Mouse (Mus musculus) limb, embryonic 10.5 days (tissue): ENCODE results near the gene Dera. TPM values are rescaled to one million over a fixed set of nuclear protein-coding genes. Genes with fewer than 3 reads are reported as not detected.
"Not testable (repeated sequence)": the region's sequence is repeated elsewhere in the genome, so short reads cannot be mapped to it uniquely, and the experiment has no call there.

ENCODE experiments used
- DNase-seq: peaks from one replicate; pipeline ENCODE4 v3.0.0-alpha.2; 2017; ENCODE audit warnings: low spot score
- H3K27ac ChIP-seq: fragments of 300-500 bp; sonication (generic); 2 replicates; pipeline ENCODE4 v1.5.1; 2016; ENCODE audit warnings: mild to moderate bottlenecking
- H3K27me3 ChIP-seq: fragments of 300-500 bp; sonication (generic); 2 replicates; pipeline ENCODE4 v1.6.1; 2016; ENCODE audit warnings: low read depth, mild to moderate bottlenecking; ENCODE audit not compliant: poor library complexity, severe bottlenecking
- H3K36me3 ChIP-seq: fragments of 300-500 bp; sonication (generic); 2 replicates; pipeline ENCODE4 v1.6.1; 2016; ENCODE audit warnings: mild to moderate bottlenecking, moderate library complexity
- H3K4me1 ChIP-seq: fragments of 300-500 bp; sonication (generic); 2 replicates; pipeline ENCODE4 v1.6.1; 2016
- H3K4me3 ChIP-seq: fragments of 300-500 bp; sonication (generic); 2 replicates; pipeline ENCODE4 v1.5.1; 2016; ENCODE audit warnings: mild to moderate bottlenecking, moderate library complexity
- H3K9me3 ChIP-seq: fragments of 300-500 bp; sonication (generic); replicated peaks from 2 replicates; pipeline ENCODE4 v1.6.1; 2016; ENCODE audit warnings: mild to moderate bottlenecking
- WGBS: fragments of 180-500 bp; shearing (Covaris S2); methylation state at CpG from one replicate; pipeline ENCODE4 v1.1.7; 2016; 5-methylcytosine and 5-hydroxymethylcytosine counted together
- polyA plus RNA-seq: library from polyadenylated mRNA; unstranded; fragments of >200 nt; fragmentation: Nextera tagmentation; extraction: Ambion mirVana; gene quantifications from 2 replicates; pipeline ENCODE4 v1.2.1, GENCODE M21; 2016

Gene Dera
- polyA plus RNA-seq, result 76.0 and 87.9 TPM in 2 replicates

GRCm38 (mm10) chr6:137754056-137754856 is at the start of gene Dera:
Gene Dera, plus strand, starts transcription at chr6:137754546.
- peak; percentile 92 for DNase-seq
- Histone ChIP-seq H3K4me3 (peak within 1 kb of the TSS; percentile 73), H3K4me1 (peaks cover 15% of the 10 kb centered on the region), H3K36me3 (peaks cover 35% of the 10 kb centered on the region), H3K27ac (peak within 1 kb of the TSS; percentile 92), H3K27me3 (no peaks in the 10 kb centered on the region), H3K9me3 (no peaks in the 10 kb centered on the region)
- 13% methylated on average over 26 of the region's 26 CpGs for WGBS

GRCm38 (mm10) chr6:137706209-137706608 is 48.1 kb upstream of the Dera start:
- Histone ChIP-seq H3K36me3 (no peaks in the 10 kb centered on the region), H3K9me3 (no peaks in the 10 kb centered on the region), H3K27me3 (no peaks in the 10 kb centered on the region), H3K4me1 (peaks cover 9% of the 10 kb centered on the region), H3K4me3 (no peak overlapping the region), H3K27ac (no peak overlapping the region)
- WGBS, result 90% methylated on average over 10 of the region's 10 CpGs
- no peak for DNase-seq

- not testable (repeated sequence) for H3K36me3 ChIP-seq, H3K4me3 ChIP-seq, H3K27ac ChIP-seq, DNase-seq, H3K4me1 ChIP-seq, H3K27me3 ChIP-seq, H3K9me3 ChIP-seq
- WGBS, result 88% methylated on average over 13 of the region's 13 CpGs
Measured at GRCm38 (mm10) chr6:137708726-137709405, 45.5 kb upstream of the Dera start.

- no peak for DNase-seq
- Histone ChIP-seq H3K4me1 (no peaks in the 10 kb centered on the region), H3K4me3 (no peak overlapping the region), H3K27me3 (no peaks in the 10 kb centered on the region), H3K9me3 (no peaks in the 10 kb centered on the region), H3K27ac (no peak overlapping the region), H3K36me3 (no peaks in the 10 kb centered on the region)
- WGBS, result 87% methylated on average over 14 of the region's 14 CpGs
Measured at GRCm38 (mm10) chr6:137710179-137711037, 43.9 kb upstream of the Dera start.

- DNase-seq, result no peak
- 74% methylated on average over 7 of the region's 7 CpGs for WGBS
- Histone ChIP-seq H3K36me3 (no peaks in the 10 kb centered on the region), H3K27ac (no peak overlapping the region), H3K4me1 (no peaks in the 10 kb centered on the region), H3K4me3 (no peak overlapping the region), H3K9me3 (no peaks in the 10 kb centered on the region), H3K27me3 (no peaks in the 10 kb centered on the region)
Measured at GRCm38 (mm10) chr6:137712654-137713309, 41.6 kb upstream of the Dera start.

- DNase-seq, result no peak
- Histone ChIP-seq H3K4me1 (no peaks in the 10 kb centered on the region), H3K27ac (no peak overlapping the region), H3K4me3 (no peak overlapping the region), H3K27me3 (no peaks in the 10 kb centered on the region), H3K36me3 (no peaks in the 10 kb centered on the region), H3K9me3 (no peaks in the 10 kb centered on the region)
- 92% methylated on average over 3 of the region's 3 CpGs for WGBS
Measured at GRCm38 (mm10) chr6:137713310-137713664, 41.1 kb upstream of the Dera start.

- no peak overlapping the region for H3K4me3 ChIP-seq
- 76% methylated on average over 5 of the region's 5 CpGs for WGBS
- H3K4me1 ChIP-seq, result no peaks in the 10 kb centered on the region
- H3K27ac ChIP-seq, result no peak overlapping the region
- H3K36me3 ChIP-seq, result no peaks in the 10 kb centered on the region
- no peaks in the 10 kb centered on the region for H3K27me3 ChIP-seq
- H3K9me3 ChIP-seq, result no peaks in the 10 kb centered on the region
- no peak for DNase-seq
Measured at GRCm38 (mm10) chr6:137716802-137717201, 37.5 kb upstream of the Dera start.

- Histone ChIP-seq H3K9me3 (no peaks in the 10 kb centered on the region), H3K4me3 (no peak overlapping the region), H3K27me3 (no peaks in the 10 kb centered on the region), H3K36me3 (no peaks in the 10 kb centered on the region), H3K27ac (no peak overlapping the region), H3K4me1 (no peaks in the 10 kb centered on the region)
- WGBS, result 92% methylated on average over 15 of the region's 15 CpGs
- no peak for DNase-seq
Measured at GRCm38 (mm10) chr6:137722220-137722931, 32.0 kb upstream of the Dera start.

GRCm38 (mm10) chr6:137723898-137724297 is 30.4 kb upstream of the Dera start:
- no peak overlapping the region for H3K27ac ChIP-seq
- no peaks in the 10 kb centered on the region for H3K27me3 ChIP-seq
- 12% methylated on average over 4 of the region's 4 CpGs for WGBS
- H3K9me3 ChIP-seq, result no peaks in the 10 kb centered on the region
- no peaks in the 10 kb centered on the region for H3K4me1 ChIP-seq
- DNase-seq, result no peak
- H3K4me3 ChIP-seq, result no peak overlapping the region
- no peaks in the 10 kb centered on the region for H3K36me3 ChIP-seq

GRCm38 (mm10) chr6:137734460-137734845 is 19.9 kb upstream of the Dera start:
- 9% methylated on average over 7 of the region's 7 CpGs for WGBS
- H3K4me3 ChIP-seq, result peak overlapping the region; percentile 90
- H3K27ac ChIP-seq, result peak overlapping the region; percentile 95

GRCm38 (mm10) chr6:137734846-137735609 is 19.3 kb upstream of the Dera start, which contains the start of gene Strap:
Gene Strap, plus strand, starts transcription at chr6:137735078.
- H3K27me3 ChIP-seq, result no peaks in the 10 kb centered on the region; the same call in 1 of the 2 replicates
- under 1% methylated on average over 80 of the region's 86 CpGs for WGBS
- H3K36me3 ChIP-seq, result peaks cover 34% of the 10 kb centered on the region
- H3K27ac ChIP-seq, result peak within 1 kb of the TSS; percentile 95
- peak within 1 kb of the TSS; percentile 90 for H3K4me3 ChIP-seq
- no peaks in the 10 kb centered on the region for H3K9me3 ChIP-seq
- H3K4me1 ChIP-seq, result peaks cover 13% of the 10 kb centered on the region
- peak; percentile 100 for DNase-seq

More at GRCm38 (mm10) chr6:137734460-137734845, 19.9 kb upstream of the Dera start:
- Histone ChIP-seq H3K4me1 (peaks cover 13% of the 10 kb centered on the region), H3K9me3 (no peaks in the 10 kb centered on the region), H3K36me3 (peaks cover 28% of the 10 kb centered on the region), H3K27me3 (no peaks in the 10 kb centered on the region; the same call in 1 of the 2 replicates)
- no peak for DNase-seq
